Mouse (Mus musculus): ENCODE data around the gene Efcab8. TPM values are rescaled to one million over a fixed set of nuclear protein-coding genes. Genes with fewer than 3 reads are reported as not detected.

Gene Efcab8
- polyA plus RNA-seq, 1 experiment from 2014 or later: not detected

- Histone ChIP-seq H3K36me3 (no peaks in the 10 kb centered on the region), H3K9me3 (no peaks in the 10 kb centered on the region), H3K27me3 (no peaks in the 10 kb centered on the region), H3K4me2 (no peak within 1 kb of the TSS), H3K4me3 (no peak within 1 kb of the TSS), H3K9ac (no peak within 1 kb of the TSS), H3K4me1 (replicated peaks) (0 out of 2 replicates have a peak, but pooled peaks cover 3% of the 10 kb centered on the region), H3K27ac (no peak within 1 kb of the TSS)
- 68% methylated on average over 9 of the region's 9 CpGs for WGBS
- no peak for ATAC-seq (ENCODE audit: low FRiP score)
Observed at GRCm38 (mm10) chr2:153874745-153875144, 95.0 kb downstream of the Efcab8 start, which contains the start of gene Bpifb2. Gene Bpifb2 (plus strand): TSS chr2:153875045.

Other genes starting within 250 kb of the Efcab8 start
- 42.4 and 43.8 TPM in 2 replicates for gene Nol4l, start 250.0 kb upstream of the Efcab8 start, polyA plus RNA-seq (2015; fragmentation: Nextera tagmentation; extraction: Ambion mirVana)
- 88.3 and 88.8 TPM in 2 replicates for gene Commd7, start 147.2 kb upstream of the Efcab8 start, polyA plus RNA-seq (2015; fragmentation: Nextera tagmentation; extraction: Ambion mirVana)
- gene Dnmt3b, start 130.5 kb upstream of the Efcab8 start, polyA plus RNA-seq (2015; fragmentation: Nextera tagmentation; extraction: Ambion mirVana): 4.4 and 4.9 TPM in 2 replicates
- 0.09 TPM in 1 of 2 replicates, not detected in the other for gene Dnmt3c, start 83.3 kb upstream of the Efcab8 start, polyA plus RNA-seq (2015; fragmentation: Nextera tagmentation; extraction: Ambion mirVana)
- 430 and 438 TPM in 2 replicates for gene Mapre1, start 38.7 kb upstream of the Efcab8 start, polyA plus RNA-seq (2015; fragmentation: Nextera tagmentation; extraction: Ambion mirVana)
- gene Sun5, start 91.2 kb downstream of the Efcab8 start, polyA plus RNA-seq (2015; fragmentation: Nextera tagmentation; extraction: Ambion mirVana): not detected in 2 replicates
- gene Bpifb2, start 95.1 kb downstream of the Efcab8 start, polyA plus RNA-seq (2015; fragmentation: Nextera tagmentation; extraction: Ambion mirVana): not detected in 2 replicates
- gene Bpifb6, start 120.5 kb downstream of the Efcab8 start, polyA plus RNA-seq (2015; fragmentation: Nextera tagmentation; extraction: Ambion mirVana): not detected in 2 replicates
- gene Bpifb3, start 138.3 kb downstream of the Efcab8 start, polyA plus RNA-seq (2015; fragmentation: Nextera tagmentation; extraction: Ambion mirVana): 0.12 TPM in 1 of 2 replicates, not detected in the other
- gene Bpifb4, start 158.3 kb downstream of the Efcab8 start, polyA plus RNA-seq (2015; fragmentation: Nextera tagmentation; extraction: Ambion mirVana): not detected in 2 replicates
- not detected in 2 replicates for gene Bpifa6, start 195.0 kb downstream of the Efcab8 start, polyA plus RNA-seq (2015; fragmentation: Nextera tagmentation; extraction: Ambion mirVana)
- gene Bpifa2, start 228.3 kb downstream of the Efcab8 start, polyA plus RNA-seq (2015; fragmentation: Nextera tagmentation; extraction: Ambion mirVana): not detected in 2 replicates

All from hindbrain, embryonic 13.5 days (tissue).